Mouse (Mus musculus) right cerebral cortex, postnatal 10 days (tissue): ENCODE data around the gene Fbrsl1.

Source experiments
- DNase-seq, 2 experiments: peaks; one replicate each; pipeline ENCODE4 v3.0.0; 2021; ENCODE audit warnings: low spot score in 2 of 2

Gene Fbrsl1

GRCm38 (mm10) chr5:110448436-110449134 lies at the start of gene Fbrsl1:
TSS of gene Fbrsl1 (minus strand) at chr5:110448503.
- DNase-seq, result peak; percentile 95 to 96

GRCm38 (mm10) chr5:110498071-110498470 lies 49.8 kb upstream of the Fbrsl1 start:
- no peak for DNase-seq

- DNase-seq, result no peak
These were observed 49.3 kb upstream of the Fbrsl1 start for GRCm38 (mm10) chr5:110497556-110497955.

- no peak for DNase-seq
These were observed 46.7 kb upstream of the Fbrsl1 start for GRCm38 (mm10) chr5:110495051-110495450.

GRCm38 (mm10) chr5:110494396-110494795 lies 46.1 kb upstream of the Fbrsl1 start:
- no peak for DNase-seq

- DNase-seq, result peak; percentile 75 to 84
These were observed 45.5 kb upstream of the Fbrsl1 start for GRCm38 (mm10) chr5:110493785-110494184.

- DNase-seq, result no peak
These were observed 41.3 kb upstream of the Fbrsl1 start for GRCm38 (mm10) chr5:110489639-110490038.

- no peak for DNase-seq
These were observed 39.6 kb upstream of the Fbrsl1 start for GRCm38 (mm10) chr5:110487943-110488342.

- DNase-seq, result no peak
These were observed 38.5 kb upstream of the Fbrsl1 start for GRCm38 (mm10) chr5:110486674-110487334.

- no peak for DNase-seq
These were observed 36.4 kb upstream of the Fbrsl1 start for GRCm38 (mm10) chr5:110484711-110485110.

GRCm38 (mm10) chr5:110479228-110479627 lies 30.9 kb upstream of the Fbrsl1 start:
- no peak for DNase-seq

- no peak for DNase-seq
These were observed 25.9 kb upstream of the Fbrsl1 start for GRCm38 (mm10) chr5:110474156-110474555.

GRCm38 (mm10) chr5:110472834-110473233 lies 24.5 kb upstream of the Fbrsl1 start:
- no peak for DNase-seq

GRCm38 (mm10) chr5:110471981-110472476 lies 23.7 kb upstream of the Fbrsl1 start:
- no peak for DNase-seq

- DNase-seq, result no peak
These were observed 23.0 kb upstream of the Fbrsl1 start for GRCm38 (mm10) chr5:110471285-110471684.

- no peak for DNase-seq
These were observed 21.1 kb upstream of the Fbrsl1 start for GRCm38 (mm10) chr5:110469227-110469925.

GRCm38 (mm10) chr5:110468296-110468695 lies 20.0 kb upstream of the Fbrsl1 start:
- DNase-seq, result peak in 1 of 2 experiments; percentile 37

GRCm38 (mm10) chr5:110467725-110468124 lies 19.4 kb upstream of the Fbrsl1 start:
- no peak for DNase-seq

- DNase-seq, result no peak
These were observed 18.5 kb upstream of the Fbrsl1 start for GRCm38 (mm10) chr5:110466531-110467424.

- DNase-seq, result no peak
These were observed 14.3 kb upstream of the Fbrsl1 start for GRCm38 (mm10) chr5:110462646-110463045.

- peak; percentile 44 to 66 for DNase-seq
These were observed 10.6 kb upstream of the Fbrsl1 start for GRCm38 (mm10) chr5:110458936-110459335.
